Mouse (Mus musculus): ENCODE data around the gene Ift88. TPM values are rescaled to one million over a fixed set of nuclear protein-coding genes. Genes with fewer than 3 reads are reported as not detected.

The Ift88 gene
- polyA plus RNA-seq, 1 experiment from 2014 or later = 18.1 TPM

DNA sequence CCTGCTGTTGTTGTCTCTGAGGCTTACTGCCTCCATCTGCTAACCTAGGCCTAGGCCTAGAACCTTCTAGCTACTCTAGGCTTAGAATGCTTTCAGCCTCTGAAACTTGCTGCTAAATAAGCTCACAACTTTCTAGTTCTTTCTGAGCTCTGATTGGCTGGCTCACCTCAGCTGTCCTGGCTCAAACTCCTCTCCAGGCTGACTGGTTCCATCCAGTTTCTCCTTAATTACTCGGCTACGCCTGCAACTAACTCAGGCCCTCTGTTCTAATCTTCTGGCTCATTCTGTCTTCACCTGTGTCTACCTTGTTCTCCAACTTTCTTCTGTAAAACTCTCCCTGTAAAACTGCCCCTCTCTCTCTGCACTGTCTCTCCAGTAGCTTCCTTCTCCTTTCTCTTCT, 28.4 kb upstream of the Ift88 start:
- H3K36me3 ChIP-seq (ENCODE audit: control insufficient read depth, insufficient read depth, low read length) = no peaks in the 10 kb centered on the region
- DNase-seq (ENCODE audit: low spot score, missing footprints) (no peak), ATAC-seq (ENCODE audit: low FRiP score) (no peak)
- H3K4me1 ChIP-seq (ENCODE audit: control insufficient read depth, insufficient read depth, low read length) = no peaks in the 10 kb centered on the region
- H3K9ac ChIP-seq (ENCODE audit: low read length) = no peak overlapping the region
- peaks cover 3% of the 10 kb centered on the region; the same call in 1 of the 2 replicates for H3K27me3 ChIP-seq (ENCODE audit: control insufficient read depth, insufficient read depth, low read length)
- no peak overlapping the region for H3K4me3 ChIP-seq (ENCODE audit: low read depth, low read length)
- no peaks in the 10 kb centered on the region for H3K9me3 ChIP-seq (ENCODE audit: control insufficient read depth, low read length)
- WGBS = 86% methylated on average over 2 of the region's 2 CpGs
- no peak overlapping the region for H3K4me2 ChIP-seq
- H3K27ac ChIP-seq (ENCODE audit: low read depth, low read length) = no peak overlapping the region

DNA sequence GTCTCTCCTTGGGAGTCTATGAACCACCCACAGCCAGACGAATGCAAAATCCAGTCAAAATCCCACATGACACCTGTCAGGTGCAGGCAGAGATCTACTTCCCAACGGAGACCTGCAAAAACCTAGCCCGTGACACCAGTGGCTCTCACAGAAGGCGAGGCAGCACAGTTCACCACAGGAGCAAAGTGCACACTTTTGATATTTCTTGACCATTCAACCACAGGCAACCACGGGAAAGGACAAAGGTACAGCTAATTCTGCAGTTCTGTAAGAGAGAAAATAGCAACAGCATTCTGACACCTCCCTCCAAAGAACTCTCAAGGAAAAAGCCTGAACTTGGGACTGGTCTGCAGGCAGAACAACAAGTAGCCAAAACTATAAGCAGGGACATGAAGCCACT, 26.6 kb upstream of the Ift88 start:
- H3K4me1 ChIP-seq (ENCODE audit: control insufficient read depth, insufficient read depth, low read length) = no peaks in the 10 kb centered on the region

DNA sequence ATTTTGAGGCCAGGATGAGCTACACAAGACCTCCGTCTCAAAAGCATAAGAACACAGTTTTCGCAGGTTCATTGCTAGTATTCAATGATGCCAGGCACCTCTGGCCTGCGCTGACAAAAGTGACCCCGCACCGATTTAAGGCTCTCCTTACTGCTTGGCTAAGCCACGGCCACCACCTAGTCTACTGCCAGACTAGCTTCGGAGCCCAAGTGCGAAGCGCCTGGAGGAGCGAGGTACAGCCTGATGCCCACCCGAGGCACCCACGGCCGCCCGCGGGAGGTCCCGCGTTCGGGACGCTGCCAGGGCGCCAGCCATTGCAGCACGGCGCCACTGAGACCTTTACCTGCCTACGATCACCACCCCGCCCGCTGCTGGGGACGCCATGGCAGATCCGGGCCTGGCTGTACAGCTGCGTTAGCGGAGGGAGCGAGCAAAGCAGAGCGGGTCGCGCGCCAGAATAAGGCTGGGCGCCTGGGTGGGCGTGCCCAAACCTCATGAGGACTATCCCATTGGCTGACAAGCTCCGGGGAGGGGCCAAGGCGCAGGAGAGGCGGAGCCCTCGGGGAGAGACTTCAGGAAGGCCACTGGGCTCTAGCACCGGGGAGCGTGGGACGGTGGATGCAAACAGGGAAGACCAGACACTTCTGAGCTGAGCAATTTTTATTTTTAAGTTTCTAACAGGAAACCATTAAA, 25.7 kb upstream of the Ift88 start, which contains the start of gene Cryl1:
Cryl1 (minus strand) TSS at position 465 of the 693 bp plus-strand sequence.
- peak; percentile 99 for DNase-seq (ENCODE audit: low spot score, missing footprints)
- WGBS = 2% methylated on average over 43 of the region's 43 CpGs
- Histone ChIP-seq H3K9ac (ENCODE audit: low read length) (peak within 1 kb of the TSS; percentile 68), H3K4me3 (ENCODE audit: low read depth, low read length) (peak within 1 kb of the TSS; percentile 56), H3K9me3 (ENCODE audit: control insufficient read depth, low read length) (no peaks in the 10 kb centered on the region), H3K4me2 (peak within 1 kb of the TSS; percentile 78), H3K36me3 (ENCODE audit: control insufficient read depth, insufficient read depth, low read length) (no peaks in the 10 kb centered on the region), H3K4me1 (ENCODE audit: control insufficient read depth, insufficient read depth, low read length) (no peaks in the 10 kb centered on the region), H3K27me3 (ENCODE audit: control insufficient read depth, insufficient read depth, low read length) (peaks cover 3% of the 10 kb centered on the region; the same call in 1 of the 2 replicates), H3K27ac (ENCODE audit: low read depth, low read length) (no peak within 1 kb of the TSS)
- peak; percentile 100 for ATAC-seq (ENCODE audit: low FRiP score)

More for the DNA sequence above, 26.6 kb upstream of the Ift88 start:
- Histone ChIP-seq H3K27me3 (ENCODE audit: control insufficient read depth, insufficient read depth, low read length) (peaks cover 3% of the 10 kb centered on the region; the same call in 1 of the 2 replicates), H3K4me3 (ENCODE audit: low read depth, low read length) (no peak overlapping the region), H3K27ac (ENCODE audit: low read depth, low read length) (no peak overlapping the region), H3K36me3 (ENCODE audit: control insufficient read depth, insufficient read depth, low read length) (no peaks in the 10 kb centered on the region), H3K9me3 (ENCODE audit: control insufficient read depth, low read length) (no peaks in the 10 kb centered on the region), H3K9ac (ENCODE audit: low read length) (no peak overlapping the region), H3K4me2 (no peak overlapping the region)
- ATAC-seq (ENCODE audit: low FRiP score) (no peak), DNase-seq (ENCODE audit: low spot score, missing footprints) (no peak)
- 82% methylated on average over 5 of the region's 5 CpGs for WGBS

GRCm38 (mm10) chr14:57398813-57399427, 24.9 kb upstream of the Ift88 start:
- no peaks in the 10 kb centered on the region for H3K36me3 ChIP-seq (ENCODE audit: control insufficient read depth, insufficient read depth, low read length)
- no peak overlapping the region for H3K27ac ChIP-seq (ENCODE audit: low read depth, low read length)
- WGBS = 28% methylated on average over 13 of the region's 13 CpGs
- DNase-seq (ENCODE audit: low spot score, missing footprints) (peak; percentile 83), ATAC-seq (ENCODE audit: low FRiP score) (peak; percentile 10; the same call in 1 of the 2 replicates)
- H3K9me3 ChIP-seq (ENCODE audit: control insufficient read depth, low read length) = no peaks in the 10 kb centered on the region
- H3K9ac ChIP-seq (ENCODE audit: low read length) = peak overlapping the region; percentile 45
- H3K4me2 ChIP-seq = peak overlapping the region; percentile 78
- no peaks in the 10 kb centered on the region for H3K4me1 ChIP-seq (ENCODE audit: control insufficient read depth, insufficient read depth, low read length)
- H3K4me3 ChIP-seq (ENCODE audit: low read depth, low read length) = peak overlapping the region; percentile 56
- peaks cover 3% of the 10 kb centered on the region; the same call in 1 of the 2 replicates for H3K27me3 ChIP-seq (ENCODE audit: control insufficient read depth, insufficient read depth, low read length)

- no peaks in the 10 kb centered on the region for H3K27me3 ChIP-seq (ENCODE audit: control insufficient read depth, insufficient read depth, low read length)
- H3K9me3 ChIP-seq (ENCODE audit: control insufficient read depth, low read length) = no peaks in the 10 kb centered on the region
- H3K9ac ChIP-seq (ENCODE audit: low read length) = no peak overlapping the region
- DNase-seq (ENCODE audit: low spot score, missing footprints) = no peak
- no peaks in the 10 kb centered on the region for H3K36me3 ChIP-seq (ENCODE audit: control insufficient read depth, insufficient read depth, low read length)
- peaks cover 3% of the 10 kb centered on the region; the same call in 1 of the 2 replicates for H3K4me1 ChIP-seq (ENCODE audit: control insufficient read depth, insufficient read depth, low read length)
- H3K4me2 ChIP-seq = no peak overlapping the region
- no peak overlapping the region for H3K4me3 ChIP-seq (ENCODE audit: low read depth, low read length)
- no peak overlapping the region for H3K27ac ChIP-seq (ENCODE audit: low read depth, low read length)
- no peak for ATAC-seq (ENCODE audit: low FRiP score)
Measured at GRCm38 (mm10) chr14:57402815-57403214, 21.0 kb upstream of the Ift88 start.

DNA sequence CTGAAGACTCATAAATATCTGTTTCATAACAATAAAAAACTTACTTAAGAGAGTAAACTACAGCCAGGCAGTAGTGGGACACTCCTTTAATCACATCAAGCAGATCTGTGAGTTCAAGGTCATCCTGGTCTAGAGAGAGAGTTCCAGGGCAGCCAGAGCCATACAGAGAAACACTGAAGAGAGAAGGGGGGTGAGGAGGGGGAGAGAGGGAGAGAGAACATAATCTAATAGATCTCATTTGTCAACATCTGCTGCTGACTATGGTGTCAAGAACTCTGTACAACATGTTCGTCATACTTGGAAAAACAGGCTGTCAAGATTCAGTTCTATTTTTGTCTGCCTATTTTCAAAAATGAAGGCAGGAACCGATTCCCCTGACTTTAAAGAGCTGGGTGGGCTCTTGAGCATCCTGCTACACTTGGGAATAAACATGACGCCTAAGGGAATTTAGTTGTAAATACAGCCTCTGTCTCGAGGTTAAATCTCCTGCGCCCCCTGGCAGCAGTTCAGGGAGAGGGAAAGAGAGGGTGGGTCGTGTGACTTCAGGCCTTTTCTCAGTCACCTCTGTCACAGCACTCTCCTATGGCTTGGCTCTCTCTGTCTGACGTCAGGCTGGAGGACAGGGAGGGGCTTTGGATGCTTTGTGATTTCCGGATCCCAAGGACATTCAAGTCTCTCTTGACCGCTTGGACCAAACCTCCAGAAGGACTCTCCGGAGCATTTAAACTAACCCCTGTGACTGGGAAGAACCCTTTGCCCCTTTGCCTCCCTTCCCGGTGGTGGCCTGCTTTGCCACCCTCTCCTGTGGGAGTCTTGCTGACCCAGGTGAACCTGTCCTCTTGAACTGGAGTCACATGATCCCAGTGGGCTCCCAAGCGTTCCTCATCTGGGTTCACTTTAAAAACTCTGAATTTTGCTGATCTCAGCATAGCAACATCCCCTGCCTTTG, 16.5 kb upstream of the Ift88 start:
- peak overlapping the region; percentile 2; the same call in 1 of the 2 replicates for H3K4me3 ChIP-seq (ENCODE audit: low read depth, low read length)
- 4% methylated on average over 12 of the region's 12 CpGs for WGBS
- peak; percentile 85 for ATAC-seq (ENCODE audit: low FRiP score)

DNA sequence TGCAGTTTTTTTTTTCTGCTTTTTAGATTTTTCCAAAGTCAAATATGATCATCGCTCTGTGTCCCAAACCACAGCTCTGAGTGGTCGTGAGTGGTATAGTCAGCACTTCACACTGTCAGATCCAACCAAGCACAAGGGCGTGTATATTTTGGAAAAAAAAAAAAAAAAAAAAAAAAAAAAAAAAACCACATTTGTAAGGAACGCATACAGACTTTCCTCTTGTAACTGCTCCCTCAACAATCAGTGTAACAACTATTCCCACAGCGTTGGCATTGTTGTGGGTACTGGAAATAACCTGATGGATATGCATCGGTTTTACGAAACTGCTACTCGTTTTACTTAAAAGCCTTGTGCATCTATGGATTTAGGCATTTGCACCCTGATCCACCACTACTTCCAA, 15.8 kb upstream of the Ift88 start:
- Histone ChIP-seq H3K4me2 (no peak overlapping the region), H3K9ac (ENCODE audit: low read length) (no peak overlapping the region), H3K9me3 (ENCODE audit: control insufficient read depth, low read length) (no peaks in the 10 kb centered on the region), H3K4me1 (ENCODE audit: control insufficient read depth, insufficient read depth, low read length) (peaks cover 3% of the 10 kb centered on the region; the same call in 1 of the 2 replicates), H3K36me3 (ENCODE audit: control insufficient read depth, insufficient read depth, low read length) (no peaks in the 10 kb centered on the region), H3K4me3 (ENCODE audit: low read depth, low read length) (no peak overlapping the region), H3K27ac (ENCODE audit: low read depth, low read length) (no peak overlapping the region), H3K27me3 (ENCODE audit: control insufficient read depth, insufficient read depth, low read length) (no peaks in the 10 kb centered on the region)
- DNase-seq (ENCODE audit: low spot score, missing footprints) (no peak), ATAC-seq (ENCODE audit: low FRiP score) (no peak)
- WGBS = 77% methylated on average over 8 of the region's 8 CpGs

More for the DNA sequence above, 16.5 kb upstream of the Ift88 start:
- no peak overlapping the region for H3K27ac ChIP-seq (ENCODE audit: low read depth, low read length)
- H3K4me1 ChIP-seq (ENCODE audit: control insufficient read depth, insufficient read depth, low read length) = peaks cover 3% of the 10 kb centered on the region; the same call in 1 of the 2 replicates
- H3K9me3 ChIP-seq (ENCODE audit: control insufficient read depth, low read length) = no peaks in the 10 kb centered on the region
- no peaks in the 10 kb centered on the region for H3K36me3 ChIP-seq (ENCODE audit: control insufficient read depth, insufficient read depth, low read length)
- no peaks in the 10 kb centered on the region for H3K27me3 ChIP-seq (ENCODE audit: control insufficient read depth, insufficient read depth, low read length)
- peak overlapping the region; percentile 28 for H3K4me2 ChIP-seq
- peak overlapping the region; percentile 11; the same call in 1 of the 2 replicates for H3K9ac ChIP-seq (ENCODE audit: low read length)
- peak; percentile 95 for DNase-seq (ENCODE audit: low spot score, missing footprints)

- H3K27me3 ChIP-seq (ENCODE audit: control insufficient read depth, insufficient read depth, low read length) = no peaks in the 10 kb centered on the region
- no peak overlapping the region for H3K4me3 ChIP-seq (ENCODE audit: low read depth, low read length)
- H3K4me2 ChIP-seq = no peak overlapping the region
- no peaks in the 10 kb centered on the region for H3K9me3 ChIP-seq (ENCODE audit: control insufficient read depth, low read length)
- 43% methylated on average over 6 of the region's 6 CpGs for WGBS
- DNase-seq (ENCODE audit: low spot score, missing footprints) (no peak), ATAC-seq (ENCODE audit: low FRiP score) (no peak)
- no peaks in the 10 kb centered on the region for H3K36me3 ChIP-seq (ENCODE audit: control insufficient read depth, insufficient read depth, low read length)
- H3K4me1 ChIP-seq (ENCODE audit: control insufficient read depth, insufficient read depth, low read length) = peaks cover 3% of the 10 kb centered on the region; the same call in 1 of the 2 replicates
- H3K27ac ChIP-seq (ENCODE audit: low read depth, low read length) = no peak overlapping the region
- H3K9ac ChIP-seq (ENCODE audit: low read length) = no peak overlapping the region
Measured at GRCm38 (mm10) chr14:57409106-57409505, 14.8 kb upstream of the Ift88 start.
